Mouse (Mus musculus) heart, embryonic 12.5 days (tissue): ENCODE results near the gene Pilrb1. TPM values are rescaled to one million over a fixed set of nuclear protein-coding genes. Genes with fewer than 3 reads are reported as not detected.
"Not testable (repeated sequence)": the region's sequence is repeated elsewhere in the genome, so short reads cannot be mapped to it uniquely, and the experiment has no call there.

ENCODE experiments used
- ATAC-seq: fragments of 200-750 bp; cut with Nextera tagmentation; 2 replicates; pipeline ENCODE4 v1.8.0; 2017; ENCODE audit warnings: moderate TSS enrichment, moderate library complexity; ENCODE audit not compliant: insufficient number of reproducible peaks, low FRiP score
- H3K27ac ChIP-seq: fragments of 300-500 bp; sonication (generic); 2 replicates; pipeline ENCODE4 v1.5.1; 2016; ENCODE audit warnings: mild to moderate bottlenecking, moderate library complexity; ENCODE audit not compliant: poor library complexity, severe bottlenecking
- H3K27me3 ChIP-seq: fragments of 300-500 bp; sonication (generic); replicated peaks from 2 replicates; pipeline ENCODE4 v1.6.1; 2016; ENCODE audit warnings: mild to moderate bottlenecking, moderate library complexity
- H3K36me3 ChIP-seq: fragments of 300-500 bp; sonication (generic); 2 replicates; pipeline ENCODE4 v1.6.1; 2016; ENCODE audit warnings: mild to moderate bottlenecking, moderate library complexity
- H3K4me1 ChIP-seq: fragments of 300-500 bp; sonication (generic); replicated peaks from 2 replicates; pipeline ENCODE4 v1.6.1; 2016; ENCODE audit warnings: mild to moderate bottlenecking
- H3K4me2 ChIP-seq: fragments of 300-500 bp; sonication (generic); 2 replicates; pipeline ENCODE4 v1.6.1; 2016; ENCODE audit warnings: mild to moderate bottlenecking, moderate library complexity
- H3K4me3 ChIP-seq: fragments of 300-500 bp; sonication (generic); 2 replicates; pipeline ENCODE4 v1.5.1; 2016; ENCODE audit warnings: mild to moderate bottlenecking
- H3K9ac ChIP-seq: fragments of 300-500 bp; sonication (generic); 2 replicates; pipeline ENCODE4 v1.6.1; 2016; ENCODE audit warnings: mild to moderate bottlenecking, moderate library complexity
- H3K9me3 ChIP-seq: fragments of 300-500 bp; sonication (generic); replicated peaks from 2 replicates; pipeline ENCODE4 v1.6.1; 2016; ENCODE audit warnings: mild to moderate bottlenecking, moderate library complexity
- WGBS: fragments of 180-500 bp; shearing (Covaris S2); methylation state at CpG from one replicate; pipeline ENCODE4 v1.1.7; 2016; 5-methylcytosine and 5-hydroxymethylcytosine counted together
- polyA plus RNA-seq: library from polyadenylated mRNA; unstranded; fragments of >200 nt; fragmentation: Nextera tagmentation; extraction: Ambion mirVana; gene quantifications from 2 replicates; pipeline ENCODE4 v1.2.1, GENCODE M21; 2016

Gene Pilrb1
- polyA plus RNA-seq, 1 experiment from 2014 or later, result 0.57 TPM

DNA sequence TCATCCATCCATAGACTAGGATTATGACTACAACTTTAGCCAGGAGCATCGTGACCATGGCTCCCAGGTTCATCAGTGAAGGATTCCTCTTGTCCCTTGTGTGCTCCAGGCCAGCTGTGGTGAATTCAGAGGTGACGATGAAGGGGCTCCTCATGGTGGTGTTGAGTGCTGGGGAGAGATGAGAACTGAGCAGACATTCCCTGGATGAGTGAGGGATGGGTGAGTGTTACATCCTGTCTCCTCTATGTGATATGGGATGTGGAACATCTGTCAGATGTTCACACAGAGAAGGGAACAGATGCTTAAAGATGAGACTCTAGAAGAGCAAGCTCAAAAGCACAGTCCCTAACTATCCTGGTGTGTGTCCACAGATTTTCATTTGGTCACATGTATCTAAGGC lies 10.7 kb upstream of the Pilrb1 start:
- not testable (repeated sequence) for H3K27ac ChIP-seq, H3K4me1 ChIP-seq, H3K4me3 ChIP-seq, H3K9ac ChIP-seq, ATAC-seq, H3K27me3 ChIP-seq, H3K36me3 ChIP-seq, H3K4me2 ChIP-seq, H3K9me3 ChIP-seq
- 65% methylated on average over 2 of the region's 2 CpGs for WGBS

GRCm38 (mm10) chr5:137864008-137864407 lies 6.1 kb upstream of the Pilrb1 start:
- not testable (repeated sequence) for H3K9ac ChIP-seq, H3K4me3 ChIP-seq, H3K27ac ChIP-seq, ATAC-seq, H3K4me2 ChIP-seq, H3K9me3 ChIP-seq, H3K27me3 ChIP-seq, H3K36me3 ChIP-seq, H3K4me1 ChIP-seq
- WGBS, result 80% methylated on average over 1 of the region's 1 CpGs

DNA sequence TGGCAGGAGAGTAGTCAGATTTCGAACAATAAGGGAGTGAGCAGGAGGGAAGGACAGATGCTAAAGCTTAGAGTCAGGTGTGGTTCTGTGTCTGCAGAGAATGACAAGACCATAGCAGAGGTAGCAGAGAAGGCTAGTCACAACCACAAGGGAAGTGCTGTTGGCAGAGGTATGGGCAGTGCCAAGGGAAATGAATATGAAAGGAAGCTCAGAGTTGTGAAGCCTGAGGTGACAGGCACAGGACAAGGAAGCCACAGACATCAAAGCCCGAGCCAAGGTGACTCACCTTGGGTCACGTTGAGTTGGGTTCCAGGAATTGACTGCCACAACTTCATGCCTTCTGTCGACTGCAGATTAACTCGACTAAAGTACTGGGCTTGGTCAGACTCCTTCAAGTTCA lies 1.0 kb downstream of the Pilrb1 start:
- 71% methylated on average over 5 of the region's 5 CpGs for WGBS
- not testable (repeated sequence) for H3K4me2 ChIP-seq, H3K36me3 ChIP-seq

DNA sequence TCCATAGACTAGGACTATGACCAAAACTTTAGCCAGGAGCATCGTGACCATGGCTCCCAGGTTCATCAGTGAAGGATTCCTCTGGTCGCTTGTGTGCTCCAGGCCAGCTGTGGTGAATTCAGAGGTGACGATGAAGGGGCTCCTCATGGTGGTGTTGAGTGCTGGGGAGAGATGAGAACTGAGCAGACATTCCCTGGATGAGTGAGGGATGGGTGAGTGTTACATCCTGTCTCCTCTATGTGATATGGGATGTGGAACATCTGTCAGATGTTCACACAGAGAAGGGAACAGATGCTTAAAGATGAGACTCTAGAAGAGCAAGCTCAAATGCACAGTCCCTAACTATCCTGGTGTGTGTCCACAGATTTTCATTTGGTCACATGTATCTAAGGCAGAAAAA lies 3.0 kb downstream of the Pilrb1 start:
- not testable (repeated sequence) for H3K4me2 ChIP-seq, ATAC-seq
- 63% methylated on average over 3 of the region's 3 CpGs for WGBS

More for the DNA sequence above, 1.0 kb downstream of the Pilrb1 start:
- H3K9ac ChIP-seq, H3K27ac ChIP-seq, H3K9me3 ChIP-seq, ATAC-seq, H3K27me3 ChIP-seq, H3K4me3 ChIP-seq, H3K4me1 ChIP-seq: not testable (repeated sequence)

GRCm38 (mm10) chr5:137850313-137850712 lies 7.6 kb downstream of the Pilrb1 start:
- not testable (repeated sequence) for H3K36me3 ChIP-seq, H3K9me3 ChIP-seq, H3K4me3 ChIP-seq, H3K27ac ChIP-seq, H3K27me3 ChIP-seq, H3K4me1 ChIP-seq, H3K4me2 ChIP-seq, H3K9ac ChIP-seq, ATAC-seq
- 71% methylated on average over 1 of the region's 1 CpGs for whole genome bisulfite sequencing

More for the DNA sequence above, 3.0 kb downstream of the Pilrb1 start:
- not testable (repeated sequence) for H3K27ac ChIP-seq, H3K9me3 ChIP-seq, H3K4me1 ChIP-seq, H3K36me3 ChIP-seq, H3K4me3 ChIP-seq, H3K27me3 ChIP-seq, H3K9ac ChIP-seq

DNA sequence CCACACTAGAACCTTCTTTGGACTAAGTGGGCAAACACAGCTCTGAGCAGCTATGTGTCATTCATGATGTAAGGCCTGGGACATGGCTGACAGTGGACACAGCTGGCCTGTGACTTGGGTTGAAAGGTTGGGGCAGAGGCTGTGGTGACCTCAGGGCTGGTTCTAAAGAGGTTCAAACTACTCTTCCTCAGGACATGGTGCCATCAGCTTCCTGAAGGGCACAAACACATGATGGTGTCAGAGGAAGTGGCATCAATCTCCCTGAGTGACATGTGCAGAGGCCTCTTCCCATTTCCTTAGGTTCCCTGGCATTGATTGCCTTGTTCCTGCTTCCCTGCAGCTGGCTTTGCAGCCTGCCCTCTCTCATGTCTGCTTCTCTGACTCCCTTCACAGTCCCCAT lies 20.8 kb downstream of the Pilrb1 start:
- ATAC-seq, H3K9ac ChIP-seq, H3K4me1 ChIP-seq, H3K4me2 ChIP-seq, H3K9me3 ChIP-seq, H3K36me3 ChIP-seq, H3K27me3 ChIP-seq, H3K27ac ChIP-seq, H3K4me3 ChIP-seq: not testable (repeated sequence)

- no peak overlapping the region for H3K27ac ChIP-seq
- no peak overlapping the region for H3K9ac ChIP-seq
- no peaks in the 10 kb centered on the region for H3K4me1 ChIP-seq
- no peaks in the 10 kb centered on the region for H3K27me3 ChIP-seq
- H3K4me3 ChIP-seq, result no peak overlapping the region
- H3K4me2 ChIP-seq, result no peak overlapping the region
- H3K36me3 ChIP-seq, result no peaks in the 10 kb centered on the region
- no peaks in the 10 kb centered on the region for H3K9me3 ChIP-seq
- ATAC-seq, result no peak
These were observed 21.3 kb downstream of the Pilrb1 start for GRCm38 (mm10) chr5:137836611-137837010.

GRCm38 (mm10) chr5:137835966-137836520 lies 21.9 kb downstream of the Pilrb1 start, which contains the start of gene Pilra:
Pilra (minus strand) TSS chr5:137836281.
- H3K9ac ChIP-seq, H3K9me3 ChIP-seq, H3K4me2 ChIP-seq, H3K36me3 ChIP-seq, H3K4me1 ChIP-seq, H3K27me3 ChIP-seq, H3K4me3 ChIP-seq, H3K27ac ChIP-seq: not testable (repeated sequence)
- WGBS, result 41% methylated on average over 2 of the region's 2 CpGs
- ATAC-seq, result peak; percentile 33; the same call in 1 of the 2 replicates

- no peaks in the 10 kb centered on the region; the same call in 1 of the 2 replicates for H3K4me1 ChIP-seq
- no peak overlapping the region for H3K4me3 ChIP-seq
- no peak overlapping the region for H3K4me2 ChIP-seq
- no peaks in the 10 kb centered on the region for H3K27me3 ChIP-seq
- no peaks in the 10 kb centered on the region for H3K36me3 ChIP-seq
- ATAC-seq, result peak; percentile 74
- no peaks in the 10 kb centered on the region for H3K9me3 ChIP-seq
- no peak overlapping the region for H3K9ac ChIP-seq
- WGBS, result 38% methylated on average over 4 of the region's 4 CpGs
- H3K27ac ChIP-seq, result no peak overlapping the region
These were observed 24.4 kb downstream of the Pilrb1 start for GRCm38 (mm10) chr5:137833500-137833899.

GRCm38 (mm10) chr5:137831506-137831905 lies 26.4 kb downstream of the Pilrb1 start:
- 72% methylated on average over 6 of the region's 6 CpGs for WGBS
- no peak for ATAC-seq
- H3K27ac ChIP-seq, result no peak overlapping the region
- no peak overlapping the region for H3K4me2 ChIP-seq
- no peaks in the 10 kb centered on the region for H3K27me3 ChIP-seq
- no peak overlapping the region for H3K4me3 ChIP-seq
- H3K9me3 ChIP-seq, result no peaks in the 10 kb centered on the region
- H3K36me3 ChIP-seq, result no peaks in the 10 kb centered on the region
- no peaks in the 10 kb centered on the region; the same call in 1 of the 2 replicates for H3K4me1 ChIP-seq
- no peak overlapping the region for H3K9ac ChIP-seq

GRCm38 (mm10) chr5:137831106-137831505 lies 26.8 kb downstream of the Pilrb1 start:
- WGBS, result 76% methylated on average over 4 of the region's 4 CpGs
- Histone ChIP-seq H3K27me3 (no peaks in the 10 kb centered on the region), H3K4me1 (no peaks in the 10 kb centered on the region; the same call in 1 of the 2 replicates), H3K36me3 (no peaks in the 10 kb centered on the region), H3K9me3 (no peaks in the 10 kb centered on the region), H3K9ac (no peak overlapping the region), H3K4me2 (no peak overlapping the region), H3K27ac (no peak overlapping the region), H3K4me3 (no peak overlapping the region)
- ATAC-seq, result no peak

- ATAC-seq, result no peak
- H3K4me3 ChIP-seq, result no peak overlapping the region
- H3K9me3 ChIP-seq, result no peaks in the 10 kb centered on the region
- no peak overlapping the region for H3K9ac ChIP-seq
- H3K27ac ChIP-seq, result 0 out of 2 replicates have a peak overlapping the region, but pooled peaks have one; percentile 24
- H3K36me3 ChIP-seq, result no peaks in the 10 kb centered on the region
- no peaks in the 10 kb centered on the region for H3K27me3 ChIP-seq
- H3K4me2 ChIP-seq, result no peak overlapping the region
- no peaks in the 10 kb centered on the region; the same call in 1 of the 2 replicates for H3K4me1 ChIP-seq
- WGBS, result 73% methylated on average over 7 of the region's 7 CpGs
These were observed 27.7 kb downstream of the Pilrb1 start for GRCm38 (mm10) chr5:137830238-137830637.
